Mouse (Mus musculus) megakaryocyte progenitor cell, adult 5-6 weeks (primary cell): ENCODE results near the gene Pla2g4e. TPM values are rescaled to one million over a fixed set of nuclear protein-coding genes. Genes with fewer than 3 reads are reported as not detected.

ENCODE experiments used
- ATAC-seq: replicated peaks from 2 replicates; pipeline ENCODE4 v1.8.0; 2016; ENCODE audit warnings: mild to moderate bottlenecking, moderate TSS enrichment, inconsistent platforms; ENCODE audit not compliant: poor library complexity
- total RNA-seq, 2 experiments: library from RNA; stranded (forward) in 1 of 2; stranded (reverse) in 1 of 2; fragments of 157-497, 149-512 nt in 1 of 2; fragments of 200-1000 nt in 1 of 2; gene quantifications; 2 replicates each; pipeline versions ENCODE4 v1.2.3 to v1.2.4; 2015 to 2017

Pla2g4e gene
- total RNA-seq (2015) (not detected in 2 replicates), total RNA-seq (2017) (not detected in 2 replicates)

DNA sequence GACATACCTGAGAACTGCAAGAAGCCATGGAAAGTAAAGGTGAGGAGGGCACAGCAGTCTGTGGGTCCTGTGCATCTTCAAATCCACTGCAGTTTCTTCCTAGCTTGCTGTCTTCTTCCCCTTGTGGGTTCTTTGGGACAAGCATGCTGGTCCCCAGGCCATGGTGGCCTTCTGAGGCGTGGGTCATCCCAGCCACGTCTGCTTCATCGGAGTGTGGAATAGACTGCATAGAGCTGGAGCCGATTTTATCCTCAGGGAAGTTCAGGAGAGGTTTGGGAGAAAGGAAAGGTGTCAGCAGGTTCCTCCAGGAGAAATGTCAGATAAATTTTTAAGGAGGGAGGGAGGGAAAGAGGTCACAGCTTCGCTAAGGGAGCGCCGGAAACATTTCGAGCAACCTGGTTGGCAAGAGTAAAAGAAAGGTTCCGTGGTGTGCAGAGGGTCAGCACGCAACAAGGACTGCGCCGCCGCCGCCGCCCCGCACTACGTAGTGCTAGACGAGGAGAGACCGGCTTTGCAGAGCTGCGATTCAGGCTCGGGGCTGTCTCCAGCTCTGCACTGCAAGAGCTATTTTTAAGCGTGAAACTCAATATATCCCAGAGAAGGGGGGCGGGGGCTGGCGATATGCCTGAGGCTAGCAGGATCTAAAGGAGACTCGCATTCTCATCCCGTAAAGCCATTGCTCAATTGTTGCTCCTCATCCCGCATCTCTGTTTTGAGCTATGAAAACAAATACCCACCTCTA, at the start of gene Pla2g4e:
TSS of gene Pla2g4e (minus strand) at position 657 of the 742 bp plus-strand sequence.
- ATAC-seq, result no peak

DNA sequence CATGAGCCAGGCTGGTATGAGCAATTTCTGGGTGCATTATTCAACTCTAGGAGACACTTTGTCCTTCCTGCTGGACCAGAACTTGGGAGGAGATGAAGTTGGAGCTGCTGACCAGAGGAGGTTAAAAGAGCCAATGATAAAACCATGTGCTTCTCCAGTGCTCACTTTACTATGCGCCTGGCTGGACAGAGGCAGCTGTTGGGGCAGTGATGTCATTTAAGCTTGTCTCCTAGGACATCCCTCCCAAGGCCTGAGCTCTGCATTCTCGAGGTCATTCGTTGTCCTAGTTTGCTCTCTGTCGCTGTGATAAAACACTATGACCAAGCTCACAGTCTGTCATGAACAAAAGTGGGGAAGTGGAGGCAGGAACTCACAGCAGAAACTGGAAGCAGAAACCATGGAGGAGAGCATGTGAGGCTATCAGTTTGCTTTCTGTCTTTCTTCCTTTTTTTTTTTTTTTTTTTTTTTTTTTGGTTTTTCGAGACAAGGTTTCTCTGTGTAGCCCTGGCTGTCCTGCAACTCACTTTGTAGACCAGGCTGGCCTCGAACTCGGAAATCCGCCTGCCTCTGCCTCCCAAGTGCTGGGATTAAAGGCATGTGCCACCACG, 46.4 kb upstream of the Pla2g4e start:
- ATAC-seq, result no peak

DNA sequence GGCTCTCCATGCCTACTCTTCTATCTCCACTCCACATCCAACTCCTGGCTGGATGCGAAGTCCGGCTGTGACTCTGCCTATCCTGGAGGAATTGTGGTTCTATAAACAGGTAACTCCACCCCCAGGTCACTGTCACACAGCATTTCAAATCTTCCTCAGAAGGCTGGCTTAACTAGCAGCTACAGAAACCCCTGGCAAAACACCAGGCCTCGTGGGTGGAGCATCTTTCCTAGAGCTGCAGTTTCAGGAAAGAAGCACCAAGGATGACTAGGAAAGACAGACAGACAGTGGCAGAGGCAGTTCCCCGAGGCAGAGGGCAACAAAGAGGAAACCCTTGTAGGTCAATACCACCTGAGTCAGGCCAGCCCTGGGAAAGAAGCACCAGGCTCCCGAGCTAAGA, 43.9 kb upstream of the Pla2g4e start, which contains the start of gene Pla2g4d:
TSS of gene Pla2g4d (minus strand) at position 203 of the 400 bp plus-strand sequence.
- ATAC-seq, result no peak

DNA sequence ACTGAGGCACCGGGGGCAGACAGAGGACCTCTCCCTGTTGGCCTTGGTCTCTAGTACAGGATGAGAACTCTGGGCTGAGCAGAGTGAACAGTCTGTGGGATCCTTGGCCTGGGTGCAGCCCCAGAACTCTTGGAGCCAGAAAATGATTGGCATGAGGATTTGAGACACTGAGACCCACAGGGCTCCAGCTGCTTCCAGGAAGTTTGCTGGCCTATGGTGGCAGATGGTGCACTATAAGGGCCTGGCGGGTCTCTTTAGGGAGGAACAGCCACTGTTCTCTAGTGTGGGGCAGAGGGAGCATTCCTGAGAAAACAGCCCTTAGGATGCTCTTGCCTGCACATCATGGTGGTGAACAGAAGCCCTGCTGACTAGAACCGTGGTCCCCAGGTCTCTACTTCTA, 43.3 kb upstream of the Pla2g4e start:
- ATAC-seq, result no peak

DNA sequence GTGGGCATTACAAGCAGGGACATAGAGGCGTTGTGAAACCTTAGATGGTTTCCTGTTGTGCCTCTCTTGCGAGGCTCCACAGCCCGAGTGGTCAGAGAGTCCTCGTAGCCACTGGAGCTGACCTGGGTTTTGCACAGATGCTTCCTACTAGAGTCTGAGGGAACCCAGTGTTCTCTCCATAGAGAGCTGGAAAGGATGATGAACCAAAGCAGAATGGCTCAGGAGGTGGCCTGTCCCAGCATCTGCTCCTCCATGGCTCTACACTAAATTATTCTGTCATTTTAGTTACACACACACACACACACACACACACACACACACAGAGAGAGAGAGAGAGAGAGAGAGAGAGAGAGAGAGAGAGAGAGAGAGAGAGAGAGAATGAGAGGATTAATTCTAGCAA, 40.5 kb upstream of the Pla2g4e start:
- no peak for ATAC-seq

DNA sequence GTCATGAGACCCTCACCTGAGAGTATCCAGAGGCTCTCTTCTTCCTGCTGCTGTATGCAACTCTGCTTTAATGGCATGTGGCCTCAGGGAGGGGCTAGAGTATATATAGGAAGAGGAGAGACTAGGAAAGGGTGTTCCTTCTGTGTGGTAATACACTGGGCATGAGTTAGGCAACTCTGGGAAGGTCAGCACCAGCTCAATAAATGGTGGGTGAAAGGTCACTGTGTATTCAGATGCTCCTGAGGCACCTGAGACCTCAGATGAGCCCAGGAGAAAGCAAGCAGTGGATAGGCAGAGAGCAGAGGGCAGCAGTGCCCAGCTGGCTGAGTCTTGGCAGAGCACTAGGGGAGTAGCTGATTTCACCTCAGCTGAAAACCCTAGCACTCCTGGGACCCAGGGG, 39.6 kb upstream of the Pla2g4e start:
- ATAC-seq, result no peak

DNA sequence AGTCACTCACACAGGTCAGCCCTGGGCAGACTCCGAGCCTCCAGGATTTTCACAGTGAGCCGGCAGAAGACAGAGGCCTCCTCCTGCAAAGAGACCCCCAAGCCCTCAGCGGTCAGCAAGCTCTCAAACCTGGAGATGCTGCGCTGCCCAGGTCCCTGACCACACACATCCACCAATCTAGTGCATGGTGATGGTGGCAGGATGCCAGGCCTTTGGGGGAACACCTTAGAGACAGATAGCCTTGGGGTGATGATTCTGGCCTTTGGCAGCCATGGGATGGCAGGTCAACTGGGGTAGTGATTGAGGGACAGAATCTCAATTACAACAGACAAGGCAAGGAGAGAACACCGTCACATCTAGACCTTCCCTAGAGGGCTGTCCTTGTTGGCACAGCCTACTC, 39.0 kb upstream of the Pla2g4e start:
- ATAC-seq, result no peak

DNA sequence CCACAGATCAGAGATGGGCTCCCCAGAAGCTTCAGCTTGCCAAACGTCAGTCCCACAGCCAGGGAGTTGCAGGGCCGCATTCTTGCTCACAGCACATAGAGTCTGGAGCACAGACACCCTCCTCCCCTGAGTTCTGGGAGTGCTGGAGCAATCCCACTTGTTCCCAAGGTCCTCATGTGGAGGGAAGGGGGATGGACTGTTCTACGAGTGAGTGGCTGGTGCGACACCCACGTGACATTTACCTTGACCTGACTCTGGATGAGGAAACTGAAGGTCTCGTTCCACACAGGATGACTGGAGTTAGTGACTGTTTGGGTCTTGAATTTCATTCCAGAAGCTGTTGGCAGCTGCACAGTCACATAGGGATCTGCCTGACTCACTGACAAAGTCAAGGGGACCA, 38.4 kb upstream of the Pla2g4e start:
- ATAC-seq, result no peak

DNA sequence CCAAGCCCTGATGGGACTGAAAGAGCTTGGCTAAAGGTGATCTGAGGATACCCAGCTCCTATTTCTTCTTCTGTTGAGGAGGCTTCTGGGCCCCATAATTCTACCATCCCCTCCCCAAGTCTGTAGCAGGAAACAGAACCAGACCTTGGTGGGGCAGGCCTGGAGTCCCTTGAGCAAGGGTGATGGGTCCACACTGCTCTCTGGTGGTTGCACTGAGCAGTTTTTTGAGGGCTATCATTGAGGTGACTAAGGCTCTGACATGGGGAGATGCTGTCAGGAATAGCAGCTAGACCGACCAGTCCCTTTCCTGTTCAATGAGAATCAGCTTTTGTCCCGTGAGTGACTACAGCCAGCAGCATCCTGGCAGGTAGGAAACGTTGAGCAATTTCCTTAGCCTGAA, 36.1 kb upstream of the Pla2g4e start:
- ATAC-seq, result no peak

DNA sequence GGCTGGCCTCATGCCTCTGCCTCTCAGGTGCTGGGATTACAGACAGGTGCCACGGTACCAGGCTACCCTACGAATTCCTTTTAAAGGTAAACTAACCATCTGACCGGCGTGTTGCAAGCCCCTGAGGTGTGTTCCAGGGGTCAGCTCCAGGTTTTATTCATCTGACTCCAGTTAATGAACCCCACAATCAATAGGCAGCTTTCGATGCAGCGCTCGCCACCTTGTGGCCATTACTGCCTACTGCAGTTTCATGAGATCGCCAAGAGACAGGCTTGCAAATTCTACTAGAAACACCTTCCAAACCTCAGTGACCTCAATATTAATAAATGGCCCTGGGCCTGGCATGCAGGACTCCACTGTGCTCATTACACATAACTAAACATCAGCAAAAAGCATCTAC, 34.8 kb upstream of the Pla2g4e start:
- peak; percentile 85 for ATAC-seq

DNA sequence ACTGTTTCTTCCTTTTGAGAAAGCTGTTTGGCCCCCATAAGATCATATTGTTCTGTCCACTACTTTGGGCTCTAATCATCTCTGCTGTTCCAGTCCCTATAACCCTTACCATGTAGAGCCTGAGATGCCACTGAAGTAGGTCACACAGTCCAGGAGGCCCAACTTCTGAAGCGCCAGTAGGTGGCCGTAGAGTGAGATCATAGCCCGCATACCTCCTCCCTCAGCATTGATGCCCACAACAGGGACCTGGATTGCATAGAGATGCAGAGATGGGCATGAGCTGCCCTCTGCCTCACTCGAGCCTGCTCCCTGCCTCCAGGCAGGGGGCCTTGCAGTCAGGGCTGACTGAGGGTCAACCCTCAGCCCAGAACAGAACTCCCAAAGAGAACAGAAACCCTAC, 31.8 kb upstream of the Pla2g4e start:
- ATAC-seq, result no peak

DNA sequence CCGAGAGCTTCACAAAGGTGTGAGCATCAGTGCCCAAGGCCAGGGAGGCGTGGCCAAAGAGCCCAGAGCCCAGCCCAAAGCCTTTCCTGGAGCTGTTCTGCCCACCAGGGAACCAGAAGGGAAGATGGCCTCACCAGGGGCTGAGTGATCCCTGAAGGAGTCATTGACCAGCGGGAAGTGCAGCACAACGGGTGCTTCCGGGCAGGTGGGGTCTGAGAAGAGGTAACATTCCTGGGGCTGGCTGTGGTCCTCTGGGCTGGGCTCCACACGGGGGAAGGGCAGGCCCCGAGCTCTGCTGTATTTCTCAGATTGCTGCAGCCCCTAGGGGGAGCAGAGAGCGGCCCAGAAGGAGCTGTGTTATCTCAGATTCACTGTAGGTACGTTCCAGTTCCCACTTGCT, 23.5 kb upstream of the Pla2g4e start:
- peak; percentile 83 for ATAC-seq

DNA sequence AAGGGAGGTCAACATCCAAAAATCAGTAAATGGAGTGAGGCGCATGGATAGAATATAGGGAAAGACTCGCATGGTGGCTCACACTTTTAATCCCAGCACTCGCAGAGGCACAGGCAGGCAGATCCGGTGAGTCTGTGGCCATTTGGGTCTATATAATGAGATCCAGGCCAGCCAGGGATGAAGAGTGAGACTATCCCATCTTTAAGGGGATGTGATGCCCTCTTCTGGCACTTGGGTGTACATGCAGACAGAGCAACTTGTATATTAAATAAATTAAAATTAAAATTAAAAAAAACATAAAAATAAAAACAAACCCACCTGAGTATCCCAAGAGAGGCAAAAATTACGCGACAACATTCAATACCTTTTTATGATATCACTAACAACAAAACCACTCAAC, 20.4 kb upstream of the Pla2g4e start:
- no peak for ATAC-seq

DNA sequence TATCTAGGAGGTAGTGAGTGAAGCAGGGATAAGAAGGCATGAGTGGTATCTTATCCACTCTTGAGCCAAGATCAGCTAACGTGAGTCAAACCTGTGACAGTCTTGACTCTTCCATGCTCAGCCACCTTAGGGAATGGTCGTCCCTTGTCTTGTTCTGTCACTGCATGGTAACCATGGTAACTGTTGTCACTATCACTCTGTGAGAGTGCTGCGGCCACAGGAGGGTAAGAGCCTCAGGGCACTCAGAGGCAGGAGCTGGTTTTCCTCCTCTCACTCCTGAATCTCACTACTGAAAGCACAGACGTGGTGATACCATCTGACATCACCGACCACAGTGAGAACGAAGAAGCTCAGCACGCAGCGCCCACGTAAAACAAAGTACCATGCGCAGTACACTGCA, 19.7 kb upstream of the Pla2g4e start:
- no peak for ATAC-seq

DNA sequence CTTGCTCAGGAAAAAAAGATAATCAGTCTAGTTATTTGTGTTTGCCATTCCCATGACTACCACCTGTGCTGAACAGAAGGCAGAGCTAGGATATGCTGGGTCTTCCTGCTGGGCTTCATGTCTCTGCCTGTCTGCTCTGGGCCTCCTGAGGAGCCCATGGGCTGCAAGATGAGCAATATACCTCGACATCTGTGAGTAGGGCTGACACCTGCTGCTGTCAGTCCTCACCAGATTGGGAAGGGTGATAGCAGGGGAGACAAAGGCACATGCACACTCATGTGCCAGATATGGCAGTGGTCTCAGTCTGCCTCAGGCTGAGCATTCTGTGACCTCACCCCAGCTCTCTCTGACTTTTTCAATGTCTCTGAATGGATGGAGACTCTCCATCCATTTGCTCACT, 17.7 kb upstream of the Pla2g4e start:
- no peak for ATAC-seq

DNA sequence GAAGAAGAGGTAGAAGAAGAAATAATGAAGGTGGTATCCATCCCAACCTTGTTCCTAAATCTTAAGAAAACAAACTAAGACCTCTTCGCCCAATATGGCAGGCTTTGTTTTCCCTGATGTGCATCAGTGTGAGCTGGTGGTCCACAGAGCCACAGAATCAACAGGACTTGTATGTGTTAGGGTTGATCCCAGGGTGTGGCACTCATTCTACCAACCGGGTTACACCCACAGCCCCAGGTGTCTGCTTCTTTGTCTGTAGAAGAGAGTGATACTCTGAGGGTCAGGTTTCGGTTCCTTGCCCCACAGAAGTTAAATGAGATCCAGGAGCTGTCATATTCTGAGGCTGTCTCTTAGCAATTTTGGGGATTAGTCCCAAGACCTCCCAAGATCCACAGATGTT, 16.2 kb upstream of the Pla2g4e start:
- ATAC-seq, result no peak

DNA sequence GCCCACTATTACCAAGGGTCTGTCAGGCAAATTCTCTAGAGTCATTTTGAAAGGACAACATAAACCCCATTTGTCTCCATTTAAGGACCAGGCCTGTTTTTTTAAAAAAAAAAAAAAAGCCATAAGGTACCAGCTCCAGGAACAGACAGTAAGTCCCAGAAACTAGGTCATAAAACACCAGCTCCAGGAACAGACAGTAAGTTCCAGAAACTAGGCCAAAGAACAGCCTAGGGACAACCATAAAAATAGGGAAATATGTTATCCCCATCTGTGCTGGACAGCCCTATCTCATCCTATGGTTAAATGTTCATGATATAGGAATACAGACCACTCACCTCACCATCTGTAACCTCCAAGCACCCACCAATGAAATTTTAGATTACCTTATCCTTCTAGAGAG, 11.1 kb upstream of the Pla2g4e start:
- no peak for ATAC-seq

DNA sequence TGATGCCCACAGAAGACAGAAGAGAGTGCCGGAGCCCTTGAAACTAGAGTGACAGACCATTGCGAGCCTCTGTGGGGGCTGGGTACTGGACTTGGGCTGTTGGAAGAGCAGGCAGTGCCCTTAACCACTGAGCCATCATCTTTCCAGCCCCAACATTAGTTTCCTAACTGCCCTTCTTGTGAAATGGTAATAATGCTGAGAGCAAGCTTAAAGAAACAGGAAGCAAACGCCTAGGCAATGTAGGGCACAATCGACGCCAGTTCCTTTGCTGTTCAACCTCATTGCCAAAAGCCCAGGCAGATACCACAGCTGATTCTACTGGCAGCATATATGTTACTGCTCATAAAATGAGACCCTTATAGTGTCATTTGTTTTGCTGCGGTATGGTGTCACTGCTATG, 7.5 kb upstream of the Pla2g4e start:
- ATAC-seq, result peak; percentile 85

DNA sequence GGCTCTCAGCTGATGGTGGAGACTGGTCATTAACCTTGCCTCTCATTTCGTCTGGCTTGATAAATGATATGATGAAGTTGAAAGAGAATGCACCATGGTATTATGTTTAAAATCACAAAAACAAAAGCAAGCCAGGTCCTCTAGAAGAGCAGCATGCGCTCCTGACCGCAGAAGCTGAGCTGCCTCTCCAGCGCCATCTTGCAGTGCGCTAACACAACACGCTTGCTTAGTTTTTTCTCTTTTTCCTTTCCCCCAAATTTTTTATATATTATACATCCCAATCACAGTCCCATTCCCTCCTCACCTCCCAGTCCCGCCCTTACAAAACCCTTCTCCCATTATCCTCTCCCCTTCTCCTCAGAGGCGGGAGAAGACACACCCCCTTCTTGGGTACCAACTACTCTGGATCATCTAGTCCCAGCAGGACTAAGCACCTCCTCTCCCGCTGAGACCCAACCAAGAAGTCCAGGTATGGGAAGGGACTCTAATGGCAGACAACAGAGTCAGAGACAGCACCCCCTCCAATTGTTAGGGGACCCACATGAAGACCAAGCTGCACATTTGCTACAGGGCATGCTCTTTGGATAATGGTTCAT, 384 bp upstream of the Pla2g4e start:
- ATAC-seq, result peak; percentile 52; the same call in 1 of the 2 replicates

DNA sequence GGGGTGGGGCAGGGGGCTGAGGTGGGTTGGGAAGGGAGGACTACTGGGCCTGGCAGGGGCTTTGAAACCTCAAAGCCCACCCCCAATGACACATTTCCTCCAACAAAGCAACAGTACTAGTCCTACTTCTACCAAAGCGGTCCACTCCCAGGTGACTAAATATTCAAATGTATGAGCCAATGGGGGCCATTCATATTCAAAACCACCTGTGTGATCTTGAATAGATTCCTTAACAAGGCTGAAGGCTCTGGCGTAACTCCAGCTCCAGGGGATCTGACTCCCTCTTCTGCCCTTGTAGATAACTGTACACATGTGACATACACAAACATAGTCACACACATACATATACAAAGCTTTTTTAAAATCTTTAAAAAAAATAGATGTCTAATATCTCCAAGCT, 1.1 kb downstream of the Pla2g4e start:
- no peak for ATAC-seq

DNA sequence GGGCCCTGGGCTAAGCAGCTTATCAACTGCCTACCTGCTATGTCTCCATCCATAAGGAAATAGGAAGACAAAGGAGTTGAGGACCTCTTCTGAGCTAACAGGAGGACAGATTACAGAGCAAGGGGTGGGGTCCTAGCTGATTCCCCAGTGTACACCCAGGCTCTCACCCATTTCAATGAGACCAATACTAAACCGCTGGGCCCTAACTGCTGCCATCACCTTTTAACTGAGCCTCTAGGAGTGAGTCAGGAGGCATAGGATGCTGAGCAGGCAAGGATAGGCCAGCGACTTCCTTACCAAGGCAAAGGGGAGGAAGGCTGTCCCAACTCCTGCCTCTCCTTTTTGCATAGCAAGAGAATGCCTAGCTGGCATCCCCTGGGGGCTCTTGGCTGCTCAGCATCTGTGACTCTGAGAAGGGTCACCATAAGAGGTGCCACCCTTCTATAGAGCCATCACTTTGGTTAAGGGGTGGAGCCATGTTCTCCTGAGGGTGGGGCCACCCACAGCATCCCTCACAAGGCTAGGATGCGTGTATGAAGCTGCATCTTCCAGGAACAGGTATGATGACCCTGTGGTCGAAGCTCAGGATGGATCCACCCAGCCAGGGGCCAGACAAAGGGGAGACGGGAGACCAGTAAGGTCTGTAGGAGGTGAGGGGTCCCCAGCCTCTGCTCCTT, 2.2 kb downstream of the Pla2g4e start:
- ATAC-seq, result no peak

DNA sequence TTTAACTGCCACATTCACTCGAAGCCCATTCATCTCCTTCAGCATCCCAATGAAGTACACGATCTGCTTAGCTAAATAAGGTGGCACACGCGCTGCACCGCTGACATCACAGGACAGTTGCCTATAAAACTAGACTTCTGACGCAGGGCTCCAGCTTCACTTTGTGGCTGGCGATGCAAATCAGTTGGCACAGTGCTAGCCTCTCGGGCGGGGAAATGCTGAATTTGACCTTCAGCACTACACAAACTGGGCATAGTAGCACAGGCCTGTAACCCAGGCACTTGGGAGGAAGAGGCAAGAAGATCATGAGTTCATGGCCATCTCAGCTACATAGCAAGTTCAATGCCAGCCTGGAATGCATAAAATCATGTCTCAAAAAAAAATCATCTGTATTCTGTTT, 6.4 kb downstream of the Pla2g4e start:
- 0 out of 2 replicates have a peak, but pooled peaks have one; percentile 17 for ATAC-seq
